Mouse (Mus musculus) cerebellum, postnatal 36 days (tissue): ENCODE results near the gene Nav2.
A peak's percentile ranks its signal among the peaks of the same experiment; 100 is the strongest.

Source experiments
- DNase-seq, 2 experiments: peaks; one replicate each; pipeline ENCODE4 v3.0.0; 2021 to 2022; ENCODE audit warnings: mixed read lengths in 2 of 2

The Nav2 gene

GRCm38 (mm10) chr7:49527925-49528324 is 619.4 kb downstream of the Nav2 start:
- no peak for DNase-seq

- no peak for DNase-seq
These were observed 621.0 kb downstream of the Nav2 start for GRCm38 (mm10) chr7:49529498-49529897.

- no peak for DNase-seq
These were observed 625.1 kb downstream of the Nav2 start for GRCm38 (mm10) chr7:49533571-49533970.

- no peak for DNase-seq
These were observed 625.7 kb downstream of the Nav2 start for GRCm38 (mm10) chr7:49534208-49534607.

GRCm38 (mm10) chr7:49538360-49538759 is 629.8 kb downstream of the Nav2 start:
- DNase-seq, result no peak

GRCm38 (mm10) chr7:49540181-49540580 is 631.7 kb downstream of the Nav2 start:
- DNase-seq, result no peak

GRCm38 (mm10) chr7:49542135-49542534 is 633.6 kb downstream of the Nav2 start:
- DNase-seq, result no peak

- DNase-seq, result no peak
These were observed 636.5 kb downstream of the Nav2 start for GRCm38 (mm10) chr7:49544775-49545705.

- no peak for DNase-seq
These were observed 637.2 kb downstream of the Nav2 start for GRCm38 (mm10) chr7:49545706-49546097.

GRCm38 (mm10) chr7:49548397-49548796 is 639.9 kb downstream of the Nav2 start:
- no peak for DNase-seq

GRCm38 (mm10) chr7:49553236-49553981 is 644.9 kb downstream of the Nav2 start:
- no peak for DNase-seq

GRCm38 (mm10) chr7:49558240-49558640 is 649.7 kb downstream of the Nav2 start:
- peak; percentile 57 to 61 for DNase-seq

GRCm38 (mm10) chr7:49558895-49559294 is 650.4 kb downstream of the Nav2 start:
- DNase-seq, result peak; percentile 44 to 56

- DNase-seq, result no peak
These were observed 651.5 kb downstream of the Nav2 start for GRCm38 (mm10) chr7:49560012-49560411.

- DNase-seq, result no peak
These were observed 653.9 kb downstream of the Nav2 start for GRCm38 (mm10) chr7:49562404-49562803.

- peak in 1 of 2 experiments; percentile 22 for DNase-seq
These were observed 654.3 kb downstream of the Nav2 start for GRCm38 (mm10) chr7:49562851-49563250.

- DNase-seq, result no peak
These were observed 656.6 kb downstream of the Nav2 start for GRCm38 (mm10) chr7:49565084-49565483.

- peak in 1 of 2 experiments; percentile 17 for DNase-seq
These were observed 657.3 kb downstream of the Nav2 start for GRCm38 (mm10) chr7:49565798-49566197.

- DNase-seq, result no peak
These were observed 659.0 kb downstream of the Nav2 start for GRCm38 (mm10) chr7:49567346-49568034.

GRCm38 (mm10) chr7:49569646-49570045 is 661.1 kb downstream of the Nav2 start:
- no peak for DNase-seq

- DNase-seq, result no peak
These were observed 663.1 kb downstream of the Nav2 start for GRCm38 (mm10) chr7:49571606-49572005.

- no peak for DNase-seq
These were observed 666.7 kb downstream of the Nav2 start for GRCm38 (mm10) chr7:49575226-49575625.

- no peak for DNase-seq
These were observed 668.6 kb downstream of the Nav2 start for GRCm38 (mm10) chr7:49577096-49577495.
